Mouse (Mus musculus) lung, postnatal 25 days (tissue): Measurements from ENCODE around the gene Rftn2.

Experiments used
- DNase-seq: peaks from one replicate; pipeline ENCODE4 v3.0.0; 2022; ENCODE audit warnings: low spot score

Rftn2 gene

GRCm38 (mm10) chr1:55210202-55210965, 16.2 kb downstream of the Rftn2 start:
- peak; percentile 40 for DNase-seq

GRCm38 (mm10) chr1:55208500-55209140, 18.0 kb downstream of the Rftn2 start:
- DNase-seq, result no peak

- DNase-seq, result no peak
Measured at GRCm38 (mm10) chr1:55207561-55207960, 19.0 kb downstream of the Rftn2 start.

GRCm38 (mm10) chr1:55205808-55206327, 20.7 kb downstream of the Rftn2 start:
- DNase-seq, result no peak

- peak; percentile 34 for DNase-seq
Measured at GRCm38 (mm10) chr1:55201850-55202752, 24.5 kb downstream of the Rftn2 start.

GRCm38 (mm10) chr1:55198719-55199118, 27.9 kb downstream of the Rftn2 start:
- no peak for DNase-seq

GRCm38 (mm10) chr1:55196327-55197003, 30.1 kb downstream of the Rftn2 start:
- no peak for DNase-seq

- DNase-seq, result no peak
Measured at GRCm38 (mm10) chr1:55195021-55195420, 31.6 kb downstream of the Rftn2 start.

- DNase-seq, result no peak
Measured at GRCm38 (mm10) chr1:55194064-55194915, 32.3 kb downstream of the Rftn2 start.

- DNase-seq, result peak; percentile 72
Measured at GRCm38 (mm10) chr1:55193316-55193715, 33.3 kb downstream of the Rftn2 start.

- no peak for DNase-seq
Measured at GRCm38 (mm10) chr1:55192824-55193223, 33.8 kb downstream of the Rftn2 start.

GRCm38 (mm10) chr1:55192015-55192414, 34.6 kb downstream of the Rftn2 start:
- DNase-seq, result no peak

- DNase-seq, result no peak
Measured at GRCm38 (mm10) chr1:55186592-55187210, 39.9 kb downstream of the Rftn2 start.

GRCm38 (mm10) chr1:55185718-55186117, 40.9 kb downstream of the Rftn2 start:
- no peak for DNase-seq

- no peak for DNase-seq
Measured at GRCm38 (mm10) chr1:55182392-55182791, 44.2 kb downstream of the Rftn2 start.

- no peak for DNase-seq
Measured at GRCm38 (mm10) chr1:55179917-55180566, 46.5 kb downstream of the Rftn2 start.

- DNase-seq, result no peak
Measured at GRCm38 (mm10) chr1:55174558-55175034, 52.0 kb downstream of the Rftn2 start.

GRCm38 (mm10) chr1:55173720-55174557, 52.6 kb downstream of the Rftn2 start:
- DNase-seq, result no peak
